Mouse (Mus musculus): Measurements from ENCODE around the gene Nucks1.
"Not testable (repeated sequence)": the region's sequence is repeated elsewhere in the genome, so short reads cannot be mapped to it uniquely, and the experiment has no call there.

Gene Nucks1

DNA sequence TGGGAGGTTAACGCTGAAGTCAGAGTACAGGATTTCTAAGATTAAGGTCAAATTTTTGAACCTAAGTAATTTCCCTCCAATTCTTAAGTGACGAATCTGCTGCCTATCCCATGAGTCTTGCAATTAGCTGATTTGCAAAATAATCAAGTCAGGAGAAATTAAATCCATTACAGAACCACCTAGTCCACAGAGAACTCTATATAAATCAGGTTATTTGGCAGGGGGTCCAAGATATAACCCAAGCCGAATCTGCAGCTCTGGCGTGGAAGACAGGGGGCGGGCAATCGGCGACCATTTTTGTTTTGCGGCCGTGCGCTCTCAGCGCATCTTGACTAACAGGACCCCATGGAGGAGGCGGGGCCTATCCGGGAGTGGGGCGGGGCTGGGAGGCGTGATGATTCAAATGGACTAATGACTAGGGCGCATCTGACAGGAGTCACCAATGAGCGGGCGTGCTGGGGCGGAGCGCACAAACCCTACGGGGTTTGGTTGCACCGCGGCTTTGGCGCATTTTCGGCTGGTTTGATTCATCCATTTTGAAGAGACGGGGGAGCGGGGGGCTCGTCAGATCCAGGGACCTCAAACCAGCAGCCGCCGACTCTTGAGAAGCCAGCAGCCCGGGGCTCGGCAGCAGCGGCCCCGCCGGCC, at the start of gene Nucks1:
TSS of gene Nucks1 (plus strand) at position 534 of the 648 bp plus-strand sequence.
- DNase-seq = peak; percentile 100

DNA sequence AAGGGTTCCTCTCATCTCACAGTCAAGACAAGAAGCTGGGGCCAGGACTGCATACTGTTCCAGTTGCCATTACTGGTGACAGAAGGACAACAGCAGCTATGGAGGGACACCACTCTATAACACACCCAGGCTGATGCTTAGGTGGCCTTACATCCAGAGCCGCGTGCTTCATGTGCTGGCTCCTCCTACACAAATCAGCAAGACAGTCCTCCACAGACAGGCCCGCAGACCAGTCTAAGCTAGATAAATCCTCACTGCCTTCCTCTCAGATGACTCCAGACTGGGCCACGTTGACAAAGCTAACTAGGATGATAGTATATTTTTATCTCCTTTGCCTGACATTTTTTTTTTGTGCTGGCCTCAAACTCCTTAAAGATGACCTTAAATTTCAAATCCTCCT, 48.5 kb upstream of the Nucks1 start:
- DNase-seq = no peak

DNA sequence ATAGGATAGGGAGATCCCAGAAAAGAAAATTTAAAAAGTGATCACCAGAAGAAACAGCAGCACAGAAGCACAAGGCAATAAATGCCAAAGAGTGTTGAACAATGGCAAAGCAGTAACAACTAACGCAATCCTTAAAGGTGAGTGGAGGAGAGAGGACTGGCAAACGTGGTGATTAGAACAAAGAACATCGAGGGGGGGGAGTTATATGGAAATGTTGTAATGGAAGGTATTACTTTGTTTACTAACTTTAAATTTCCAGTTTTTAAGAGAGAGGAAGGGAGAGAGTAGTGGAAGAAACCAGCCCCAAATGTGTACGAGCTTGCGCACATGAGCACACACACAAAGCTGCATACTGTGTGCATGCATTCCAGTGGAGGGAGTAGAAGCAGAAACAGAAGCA, 44.7 kb upstream of the Nucks1 start:
- DNase-seq = no peak

DNA sequence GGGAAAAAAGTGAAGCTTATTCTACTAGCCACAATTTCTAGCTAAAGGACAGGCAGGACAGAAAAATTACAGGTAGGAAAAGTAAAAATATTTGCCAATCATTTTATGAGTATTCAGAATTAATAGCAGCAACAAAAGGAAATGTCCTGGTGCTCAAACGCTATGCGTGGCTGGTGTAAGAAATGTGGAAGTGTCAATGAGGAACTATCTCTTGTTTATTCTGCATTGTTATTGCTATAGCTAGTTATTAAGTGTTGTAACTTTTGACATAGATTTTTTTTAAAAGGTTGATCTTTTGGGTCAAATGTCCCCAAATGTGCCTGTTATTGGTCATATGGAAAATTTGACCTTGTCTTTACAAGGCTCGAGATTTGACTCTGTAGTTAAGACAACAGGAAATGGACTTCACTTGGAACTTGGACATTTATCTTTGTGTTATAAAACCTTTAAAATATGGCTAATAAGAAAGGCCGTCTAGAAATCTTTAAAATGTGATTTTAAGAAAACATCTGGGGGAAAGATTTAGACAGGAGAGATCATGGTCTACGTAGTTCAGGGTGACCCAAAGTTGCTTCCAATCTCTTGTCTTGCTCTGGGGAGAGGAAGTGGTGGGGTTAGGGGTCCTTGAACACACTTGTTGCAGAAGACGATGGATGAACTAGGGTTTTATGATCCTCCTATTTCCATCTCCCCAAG, 43.9 kb upstream of the Nucks1 start:
- no peak for DNase-seq

GRCm38 (mm10) chr1:131867093-131867945, 43.0 kb upstream of the Nucks1 start, which contains the start of gene Rab29:
Gene Rab29, plus strand, starts transcription at chr1:131867224.
- peak; percentile 95 to 96 for DNase-seq

- peak in 1 of 2 experiments; percentile 9 for DNase-seq
These were observed 42.4 kb upstream of the Nucks1 start for GRCm38 (mm10) chr1:131867946-131868290.

GRCm38 (mm10) chr1:131869561-131869960, 40.8 kb upstream of the Nucks1 start:
- DNase-seq = no peak

DNA sequence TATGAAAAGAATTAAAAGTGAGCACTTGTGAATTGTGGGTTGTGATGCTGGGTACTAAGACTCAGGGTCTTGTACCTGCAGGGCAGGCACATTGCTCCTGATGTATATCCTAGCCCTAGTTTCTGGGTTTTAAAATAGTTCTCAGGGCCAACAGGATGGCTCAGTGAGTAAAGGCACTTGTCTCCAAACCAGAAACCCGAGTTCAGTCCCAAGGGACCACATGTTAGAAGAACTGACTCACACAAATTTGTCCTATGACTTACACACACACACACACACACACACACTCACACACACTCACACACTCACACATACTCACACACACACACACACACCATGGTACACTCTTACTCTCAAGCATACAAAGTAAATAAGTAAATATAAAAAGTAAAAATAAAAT, 37.5 kb upstream of the Nucks1 start:
- DNase-seq = no peak

DNA sequence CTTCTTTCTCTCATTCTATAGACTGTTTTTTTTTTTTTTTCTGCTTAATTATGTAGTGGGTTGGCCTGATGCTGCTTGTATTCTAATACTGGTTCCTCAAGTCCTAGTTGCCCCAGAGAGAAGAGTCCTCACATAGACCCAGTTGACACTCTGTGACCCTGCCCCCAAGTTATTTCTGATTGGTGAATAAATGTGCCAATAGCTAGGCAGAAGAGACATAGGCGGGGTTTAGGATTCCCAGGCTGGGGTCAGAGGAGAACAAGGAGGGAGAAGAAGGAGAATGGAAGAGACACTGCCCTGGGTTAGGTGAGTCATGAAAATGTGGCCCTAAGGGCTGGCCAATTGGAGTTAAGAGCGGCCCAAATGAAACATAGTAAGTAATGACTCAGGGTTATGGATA, 30.5 kb upstream of the Nucks1 start:
- no peak for DNase-seq

GRCm38 (mm10) chr1:131882787-131883186, 27.5 kb upstream of the Nucks1 start:
- DNase-seq = peak in 1 of 2 experiments; percentile 51

DNA sequence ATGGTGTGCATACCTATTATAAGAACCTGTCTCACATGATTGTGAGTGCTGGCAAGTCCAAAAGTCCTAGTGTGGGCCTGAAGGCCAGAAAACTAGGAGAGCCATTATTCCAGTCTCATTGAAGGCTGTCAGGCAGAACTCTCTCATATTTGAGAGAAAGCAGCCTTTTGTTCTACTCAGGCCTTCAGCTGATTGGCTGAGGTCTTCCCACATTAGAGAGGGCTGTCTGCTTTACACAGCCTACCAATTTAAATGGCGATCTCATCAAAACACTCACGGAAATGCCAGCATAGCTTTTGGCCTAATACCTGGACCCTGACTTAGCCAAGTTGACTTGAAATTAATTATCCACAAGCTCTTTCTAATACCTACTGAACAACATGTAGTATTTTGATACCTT, 24.2 kb upstream of the Nucks1 start:
- no peak for DNase-seq

DNA sequence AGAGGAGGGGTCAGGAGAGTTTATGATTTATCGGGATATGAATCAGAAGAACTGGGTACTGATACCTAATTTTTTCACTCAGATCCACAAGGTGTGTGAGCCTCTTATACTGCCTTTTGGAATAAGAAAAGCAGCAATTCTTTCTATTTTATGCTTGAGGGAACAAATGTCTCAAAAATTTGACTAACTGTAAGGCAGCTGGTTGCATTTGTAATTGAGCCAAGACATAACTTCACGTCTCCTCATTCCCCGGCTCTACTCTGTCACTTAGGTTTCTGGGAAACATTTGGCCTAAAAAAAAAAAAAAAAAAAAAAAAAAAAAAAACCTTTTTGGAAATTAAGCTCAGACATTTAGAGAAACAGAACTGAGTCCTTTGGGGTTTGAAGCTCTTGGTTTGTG, 23.7 kb upstream of the Nucks1 start:
- no peak for DNase-seq

DNA sequence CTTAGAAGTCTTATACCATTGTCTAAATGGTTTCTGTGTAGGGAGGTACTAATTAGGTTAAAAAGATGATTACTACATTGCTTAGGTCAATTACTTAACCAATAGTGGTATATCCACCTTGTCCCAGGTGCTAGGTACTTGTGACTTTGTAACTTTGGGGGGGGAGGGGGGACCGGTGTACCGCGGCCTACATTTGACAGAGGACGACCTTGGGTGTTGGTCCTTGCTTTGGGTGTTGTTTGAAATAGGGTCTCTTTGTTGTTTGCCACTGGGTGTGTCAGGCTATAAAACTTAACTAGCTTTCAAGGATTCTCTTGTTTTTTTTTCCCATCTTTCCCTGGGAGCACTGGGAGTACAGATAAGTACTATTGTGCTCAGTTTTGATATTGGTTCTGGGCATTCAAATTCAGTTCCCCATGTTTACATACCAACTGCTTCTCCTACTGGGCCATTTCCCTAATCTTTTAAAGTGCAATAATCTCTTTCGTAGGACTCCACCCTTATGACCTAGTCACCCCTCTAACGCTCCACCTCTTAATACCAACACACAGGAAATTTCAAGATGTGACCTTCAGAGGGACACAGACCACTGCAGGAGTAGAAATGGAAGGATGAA, 20.2 kb upstream of the Nucks1 start:
- no peak for DNase-seq

- DNase-seq = no peak
These were observed 18.9 kb upstream of the Nucks1 start for GRCm38 (mm10) chr1:131891436-131891835.

DNA sequence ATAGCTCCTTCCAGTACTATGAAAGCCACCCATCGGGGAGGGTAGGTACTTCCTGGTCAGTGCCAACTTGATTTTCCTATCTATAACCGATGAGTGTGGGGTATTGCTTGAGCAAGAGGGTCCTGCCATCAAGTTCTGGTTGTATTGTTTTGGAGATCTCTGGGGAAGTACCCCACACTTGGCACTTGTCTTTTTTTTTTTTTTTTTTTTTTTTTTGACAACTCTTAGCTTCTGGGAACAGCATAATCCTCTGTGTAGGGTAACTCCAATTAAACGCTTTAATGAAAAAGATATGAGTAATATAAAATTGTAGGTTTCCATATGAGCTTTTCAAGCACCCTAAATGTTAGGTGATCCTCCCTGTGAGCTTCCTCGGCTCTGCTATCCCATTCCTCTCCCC, 7.7 kb upstream of the Nucks1 start:
- DNase-seq = no peak

- DNase-seq = no peak
These were observed 7.1 kb upstream of the Nucks1 start for GRCm38 (mm10) chr1:131903251-131903650.

GRCm38 (mm10) chr1:131905497-131905896, 4.8 kb upstream of the Nucks1 start:
- DNase-seq = peak in 1 of 2 experiments; percentile 11

- no peak for DNase-seq
These were observed 1.9 kb upstream of the Nucks1 start for GRCm38 (mm10) chr1:131908456-131908855.

DNA sequence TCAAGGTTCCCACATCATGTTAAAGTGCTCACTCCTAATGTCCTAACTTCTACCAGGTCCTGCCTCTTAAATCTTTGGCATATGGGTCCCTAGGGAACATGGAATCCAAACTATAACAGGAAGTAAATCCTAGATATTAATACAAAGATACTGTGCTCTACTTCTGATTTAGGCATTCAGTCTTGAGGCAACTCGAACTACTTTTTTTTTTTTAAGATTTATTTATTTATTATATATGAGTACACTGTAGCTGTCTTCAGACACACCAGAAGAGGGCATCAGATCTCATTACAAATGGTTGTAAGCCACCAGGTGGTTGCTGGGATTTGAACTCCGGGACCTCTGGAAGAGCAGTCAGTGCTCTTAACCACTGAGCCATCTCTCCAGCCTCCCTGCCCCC, 1.1 kb upstream of the Nucks1 start:
- DNase-seq = not testable (repeated sequence)

DNA sequence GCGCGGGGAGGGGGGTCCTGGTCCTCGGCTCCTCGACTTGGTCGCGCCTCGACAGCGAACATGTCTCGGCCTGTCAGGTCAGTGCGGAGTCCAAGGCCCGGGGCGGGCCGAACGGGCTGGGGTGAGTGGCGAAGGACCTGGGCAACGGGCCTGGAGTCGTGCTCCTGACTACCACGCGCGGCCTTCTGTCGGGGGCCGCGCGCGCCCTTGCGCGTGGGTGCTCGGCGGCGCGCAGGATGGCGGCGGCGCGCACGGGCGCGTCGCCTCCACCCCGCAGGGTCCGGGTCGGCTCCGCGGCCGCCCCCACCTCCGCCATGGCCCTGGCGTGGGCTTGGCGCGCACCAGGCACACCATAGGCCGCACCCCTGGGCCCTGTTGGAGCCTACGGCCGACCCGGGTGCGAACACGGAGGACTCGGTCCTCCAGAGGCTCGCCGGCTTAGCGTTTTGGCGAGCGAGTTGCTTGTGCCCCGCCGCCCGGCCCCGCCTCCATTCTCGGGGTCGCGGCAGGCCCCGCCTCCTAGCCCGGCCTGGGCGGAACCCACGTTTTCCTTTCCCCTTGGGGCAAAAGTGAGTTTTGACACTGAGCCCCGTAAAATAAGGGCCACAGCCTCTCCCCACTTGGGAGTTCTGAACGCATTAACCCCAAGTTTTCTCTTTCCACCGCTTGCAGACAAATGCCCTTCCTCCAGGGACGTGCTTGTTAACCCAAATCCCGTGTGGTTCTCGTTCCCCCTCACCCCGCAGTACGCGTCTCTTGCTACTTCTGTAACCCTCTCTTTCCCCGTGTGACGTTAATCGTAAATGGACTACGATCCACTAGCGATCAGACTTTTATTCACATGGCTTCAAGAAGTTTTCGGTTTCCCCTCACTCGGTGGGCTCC, 582 bp downstream of the Nucks1 start:
- peak; percentile 86 to 91 for DNase-seq

- no peak for DNase-seq
These were observed 7.3 kb downstream of the Nucks1 start for GRCm38 (mm10) chr1:131917634-131918033.

- DNase-seq = no peak
These were observed 8.7 kb downstream of the Nucks1 start for GRCm38 (mm10) chr1:131919052-131919451.
